Mouse (Mus musculus) embryo, embryonic 9.5 days (tissue): ENCODE results near the gene Grm8.

Experiments used
- DNase-seq: peaks from one replicate; pipeline ENCODE4 v3.0.0-alpha.2; 2017; ENCODE audit errors: extremely low spot score

Gene Grm8

GRCm38 (mm10) chr6:28040815-28041214, 94.2 kb downstream of the Grm8 start:
- DNase-seq: no peak

GRCm38 (mm10) chr6:28032006-28032405, 103.0 kb downstream of the Grm8 start:
- no peak for DNase-seq

GRCm38 (mm10) chr6:28017653-28018052, 117.3 kb downstream of the Grm8 start:
- no peak for DNase-seq

- no peak for DNase-seq
Measured at GRCm38 (mm10) chr6:28007001-28007400, 128.0 kb downstream of the Grm8 start.

- DNase-seq: no peak
Measured at GRCm38 (mm10) chr6:27997250-27997649, 137.7 kb downstream of the Grm8 start.

- DNase-seq: no peak
Measured at GRCm38 (mm10) chr6:27991241-27991640, 143.7 kb downstream of the Grm8 start.

GRCm38 (mm10) chr6:27982598-27982997, 152.4 kb downstream of the Grm8 start:
- DNase-seq: no peak

- no peak for DNase-seq
Measured at GRCm38 (mm10) chr6:27982021-27982420, 153.0 kb downstream of the Grm8 start.

- no peak for DNase-seq
Measured at GRCm38 (mm10) chr6:27977361-27977760, 157.6 kb downstream of the Grm8 start.

- DNase-seq: no peak
Measured at GRCm38 (mm10) chr6:27968859-27969258, 166.1 kb downstream of the Grm8 start.

GRCm38 (mm10) chr6:27967037-27967436, 167.9 kb downstream of the Grm8 start:
- no peak for DNase-seq

GRCm38 (mm10) chr6:27965237-27965636, 169.7 kb downstream of the Grm8 start:
- no peak for DNase-seq

- no peak for DNase-seq
Measured at GRCm38 (mm10) chr6:27963887-27964286, 171.1 kb downstream of the Grm8 start.

GRCm38 (mm10) chr6:27956278-27956857, 178.6 kb downstream of the Grm8 start:
- no peak for DNase-seq

GRCm38 (mm10) chr6:27951433-27951832, 183.5 kb downstream of the Grm8 start:
- DNase-seq: no peak

GRCm38 (mm10) chr6:27928058-27928457, 206.9 kb downstream of the Grm8 start:
- DNase-seq: no peak

- DNase-seq: no peak
Measured at GRCm38 (mm10) chr6:27913281-27913680, 221.7 kb downstream of the Grm8 start.

GRCm38 (mm10) chr6:27904358-27904757, 230.6 kb downstream of the Grm8 start:
- no peak for DNase-seq

- DNase-seq: no peak
Measured at GRCm38 (mm10) chr6:27902224-27902623, 232.8 kb downstream of the Grm8 start.

- DNase-seq: no peak
Measured at GRCm38 (mm10) chr6:27901396-27901795, 233.6 kb downstream of the Grm8 start.

- no peak for DNase-seq
Measured at GRCm38 (mm10) chr6:27895153-27895552, 239.8 kb downstream of the Grm8 start.

GRCm38 (mm10) chr6:27892886-27893285, 242.1 kb downstream of the Grm8 start:
- no peak for DNase-seq

GRCm38 (mm10) chr6:27888391-27888790, 246.6 kb downstream of the Grm8 start:
- no peak for DNase-seq

GRCm38 (mm10) chr6:27887922-27888321, 247.1 kb downstream of the Grm8 start:
- no peak for DNase-seq
